Mouse (Mus musculus): ENCODE results near the gene Gm49361.

Gm49361 gene

DNA sequence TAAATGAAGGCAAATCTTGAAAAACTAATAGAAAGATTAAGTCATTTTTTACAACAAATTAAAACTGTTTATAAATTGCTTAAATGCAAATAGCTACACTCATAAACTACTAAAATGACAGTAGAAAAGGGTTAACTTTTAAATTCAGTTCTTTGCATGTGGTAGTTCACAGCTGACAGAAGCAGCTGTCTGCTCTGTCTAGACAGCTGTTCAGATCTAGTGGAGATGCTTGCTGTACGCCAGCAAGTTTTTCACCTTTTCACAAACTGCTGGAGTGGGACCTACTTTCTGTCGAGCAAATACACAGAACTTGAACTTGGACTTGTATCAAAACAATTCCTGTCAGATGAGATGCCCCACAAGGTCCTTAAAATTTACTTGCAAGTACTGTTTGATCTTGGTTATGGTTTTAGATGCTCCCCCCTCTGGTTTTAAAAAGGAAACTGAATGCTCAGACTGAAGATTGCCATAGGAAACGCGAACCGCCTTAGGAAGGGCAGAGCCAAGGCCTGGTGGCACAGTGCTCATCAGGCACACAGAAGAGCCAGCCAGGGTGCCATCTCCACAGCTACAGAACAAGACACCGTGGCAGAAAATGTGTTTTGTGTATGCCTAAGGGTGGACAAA, 129.5 kb downstream of the Gm49361 start:
- no peak for DNase-seq

DNA sequence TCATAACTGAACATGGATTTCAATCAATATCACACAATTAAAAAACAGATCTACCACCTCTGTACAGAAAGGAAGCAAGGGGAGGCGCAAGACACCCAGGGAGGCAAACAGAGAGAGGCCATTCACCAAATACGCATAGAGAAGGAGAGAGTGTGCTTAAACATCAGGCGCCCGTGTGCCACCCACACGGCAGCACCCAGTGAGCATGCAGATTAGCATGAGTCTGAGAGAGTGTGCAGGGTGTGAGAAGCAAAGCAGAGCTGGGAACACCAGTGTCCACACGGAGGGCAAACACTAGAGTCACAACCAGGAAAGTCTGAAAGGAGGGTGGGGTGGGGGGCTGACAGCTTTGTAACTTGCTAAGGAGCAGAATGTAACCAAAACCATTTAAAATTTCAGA, 130.1 kb downstream of the Gm49361 start:
- DNase-seq, result no peak

DNA sequence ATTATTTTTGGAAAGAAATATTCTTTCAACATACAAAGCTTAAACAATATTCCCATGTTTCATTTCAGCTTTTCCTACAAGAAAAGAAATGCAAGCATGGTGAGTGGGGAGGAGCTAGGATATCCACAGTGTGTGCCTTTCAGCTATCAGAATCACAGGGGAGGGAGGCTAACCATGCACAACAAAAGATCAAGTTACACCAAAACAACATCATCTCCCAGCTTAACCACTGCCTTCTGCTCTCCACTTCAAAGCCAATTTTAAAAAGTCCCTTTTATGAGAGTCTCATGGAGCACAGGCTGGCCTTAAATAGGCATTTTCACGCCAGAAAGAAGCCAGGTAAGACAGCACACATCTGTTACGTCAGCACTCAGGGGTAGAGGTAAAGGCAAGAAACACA, 134.9 kb downstream of the Gm49361 start:
- no peak for DNase-seq

DNA sequence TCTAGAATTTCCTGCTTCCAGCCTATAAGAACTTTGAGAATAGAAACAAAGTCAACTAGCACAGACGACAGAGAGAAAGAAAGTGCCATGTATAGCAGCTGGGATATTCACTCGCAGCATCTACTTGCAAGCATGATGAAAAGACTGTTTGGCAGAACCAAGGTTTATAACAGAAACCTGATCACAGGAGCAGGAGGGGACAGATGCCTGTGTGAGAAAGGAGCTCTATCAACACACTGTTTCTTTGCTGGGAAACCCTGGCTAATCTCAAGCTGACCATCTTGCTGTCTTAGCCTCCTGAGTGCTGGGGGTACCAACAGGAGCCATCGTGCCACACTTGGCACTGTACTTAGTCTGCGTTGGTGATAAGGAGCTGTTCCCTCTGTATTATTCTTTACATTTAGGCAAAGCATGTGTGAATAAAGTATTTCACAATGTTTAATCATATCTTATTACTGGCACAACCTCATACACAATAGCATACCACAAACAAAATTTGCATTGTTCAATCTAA, 136.0 kb downstream of the Gm49361 start:
- DNase-seq, result no peak

DNA sequence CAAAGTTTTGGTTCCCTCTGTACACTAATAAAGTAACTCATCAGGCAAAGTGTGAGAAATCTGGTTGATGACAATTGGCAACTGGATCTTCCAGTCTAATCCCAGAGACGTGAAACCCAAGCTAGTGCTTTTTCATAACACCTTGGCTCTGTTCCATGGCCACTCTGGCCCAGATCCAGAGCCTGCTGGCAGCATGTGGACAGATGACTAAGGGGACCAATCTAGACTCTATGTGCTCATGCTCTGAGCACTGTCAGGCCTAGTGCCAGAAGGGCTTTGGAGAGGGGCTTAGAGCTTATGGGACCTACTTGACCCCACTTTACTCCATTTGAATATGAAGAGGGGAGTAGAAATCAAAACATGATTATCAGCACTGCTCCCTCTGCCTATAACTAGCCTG, 138.4 kb downstream of the Gm49361 start:
- peak; percentile 92 for DNase-seq

DNA sequence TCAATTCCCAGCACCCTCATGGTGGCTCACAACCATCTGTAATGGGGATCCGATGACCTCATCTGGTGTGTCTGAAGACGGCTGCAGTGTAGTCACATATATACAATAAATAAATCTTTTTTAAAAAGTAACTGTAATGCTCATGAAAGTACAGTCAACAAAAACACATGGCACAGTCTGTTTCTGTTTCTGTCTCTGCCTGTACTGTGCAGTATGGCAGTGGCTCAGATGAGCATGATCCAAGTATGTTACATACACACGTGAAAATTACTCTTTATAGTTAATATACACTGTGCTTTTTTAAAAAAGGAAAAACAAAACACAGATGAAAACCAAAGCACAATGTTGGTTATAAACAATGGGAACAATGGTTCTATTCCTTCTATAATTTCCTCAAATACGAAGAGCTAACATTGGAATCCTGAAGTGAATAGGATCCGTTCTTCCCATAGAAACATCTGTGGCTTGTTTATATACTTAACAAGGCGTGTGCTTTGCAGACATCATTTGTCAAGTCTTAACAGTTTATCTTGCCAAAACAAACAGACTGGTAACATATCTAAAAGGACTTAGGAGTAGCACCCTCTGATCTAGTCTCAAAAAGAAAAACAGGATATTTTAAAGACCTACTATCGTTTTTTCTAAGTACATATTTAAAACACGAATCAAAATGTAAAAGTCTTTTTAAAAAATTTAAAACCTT, 139.1 kb downstream of the Gm49361 start:
- DNase-seq, result no peak

DNA sequence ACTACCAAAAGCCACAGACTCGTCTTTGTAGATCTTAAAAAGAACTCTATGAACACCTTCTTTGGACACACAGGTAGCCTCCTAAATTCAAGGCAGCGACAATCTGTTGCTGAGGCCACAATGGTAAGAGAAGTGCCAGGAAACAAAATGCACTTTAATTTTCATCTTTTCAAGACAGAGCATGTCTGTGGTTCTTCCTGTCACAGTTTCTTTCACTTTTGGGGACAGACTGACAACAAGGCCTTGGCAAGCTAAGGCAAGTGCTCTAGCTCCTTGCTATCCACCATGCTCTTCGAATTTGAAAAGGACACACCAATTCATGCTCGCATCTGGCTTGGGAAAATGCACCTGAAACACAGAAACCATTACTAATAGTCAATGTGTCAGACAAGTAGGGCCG, 152.6 kb downstream of the Gm49361 start:
- no peak for DNase-seq

Data from cerebellum, adult 11-12 months (tissue).